Mouse (Mus musculus) left cerebral cortex, adult 9 months (tissue): ENCODE measurements at regions not wholly inside any gene's neighbourhood (a gene's known extent, or its start where the extent isn't known, plus 50 kb on each side); places are given as distances from the start of the nearest gene placed in this dataset.

Experiments
- DNase-seq, 2 experiments: peaks; one replicate each; pipeline ENCODE4 v3.0.0; 2022; ENCODE audit warnings: low spot score in 2 of 2

- no peak for DNase-seq
Observed at GRCm38 (mm10) chr12:25609045-25609444, 512.1 kb upstream of the Id2 start.

- no peak for DNase-seq
Observed at GRCm38 (mm10) chr12:25605396-25605795, 508.5 kb upstream of the Id2 start.

GRCm38 (mm10) chr12:25590262-25590661, 493.3 kb upstream of the Id2 start:
- DNase-seq = no peak

- DNase-seq = peak in 1 of 2 experiments; percentile 32
Observed at GRCm38 (mm10) chr12:25585746-25586145, 488.8 kb upstream of the Id2 start.

GRCm38 (mm10) chr12:25579407-25579806, 482.5 kb upstream of the Id2 start:
- DNase-seq = peak; percentile 28 to 74

GRCm38 (mm10) chr12:25565131-25565530, 468.2 kb upstream of the Id2 start:
- peak in 1 of 2 experiments; percentile 15 for DNase-seq

- DNase-seq = no peak
Observed at GRCm38 (mm10) chr12:25559601-25560000, 462.7 kb upstream of the Id2 start.

- DNase-seq = no peak
Observed at GRCm38 (mm10) chr12:25553656-25554055, 456.7 kb upstream of the Id2 start.

- DNase-seq = no peak
Observed at GRCm38 (mm10) chr12:25549735-25550134, 452.8 kb upstream of the Id2 start.

- no peak for DNase-seq
Observed at GRCm38 (mm10) chr12:25544253-25544652, 447.3 kb upstream of the Id2 start.

GRCm38 (mm10) chr12:25534620-25534950, 437.6 kb upstream of the Id2 start:
- no peak for DNase-seq

GRCm38 (mm10) chr12:25533709-25534619, 437.0 kb upstream of the Id2 start:
- no peak for DNase-seq

- DNase-seq = no peak
Observed at GRCm38 (mm10) chr12:25530483-25530882, 433.5 kb upstream of the Id2 start.

GRCm38 (mm10) chr12:25529537-25529936, 432.6 kb upstream of the Id2 start:
- no peak for DNase-seq

- DNase-seq = peak; percentile 31 to 49
Observed at GRCm38 (mm10) chr12:25526639-25527038, 429.7 kb upstream of the Id2 start.

- DNase-seq = no peak
Observed at GRCm38 (mm10) chr12:25516738-25517137, 419.8 kb upstream of the Id2 start.

- DNase-seq = no peak
Observed at GRCm38 (mm10) chr12:25513679-25514078, 416.7 kb upstream of the Id2 start.

- DNase-seq = no peak
Observed at GRCm38 (mm10) chr12:25509666-25510065, 412.7 kb upstream of the Id2 start.

GRCm38 (mm10) chr12:25493233-25493632, 396.3 kb upstream of the Id2 start:
- DNase-seq = no peak

GRCm38 (mm10) chr12:25492483-25493190, 395.7 kb upstream of the Id2 start:
- DNase-seq = no peak

- no peak for DNase-seq
Observed at GRCm38 (mm10) chr12:25475180-25475758, 378.3 kb upstream of the Id2 start.

GRCm38 (mm10) chr12:25469181-25469580, 372.2 kb upstream of the Id2 start:
- DNase-seq = no peak

GRCm38 (mm10) chr12:25467789-25468188, 370.8 kb upstream of the Id2 start:
- DNase-seq = peak; percentile 27 to 61
